Mouse (Mus musculus) NIH3T3 (cell line): ENCODE results near the gene Lrcol1.

Source experiments
- DNase-seq: peaks from one replicate; pipeline ENCODE4 v3.0.0-alpha.2; 2012; ENCODE audit warnings: low read depth

Lrcol1 gene

GRCm38 (mm10) chr5:110386371-110387330, 42.1 kb downstream of the Lrcol1 start:
- DNase-seq = no peak

DNA sequence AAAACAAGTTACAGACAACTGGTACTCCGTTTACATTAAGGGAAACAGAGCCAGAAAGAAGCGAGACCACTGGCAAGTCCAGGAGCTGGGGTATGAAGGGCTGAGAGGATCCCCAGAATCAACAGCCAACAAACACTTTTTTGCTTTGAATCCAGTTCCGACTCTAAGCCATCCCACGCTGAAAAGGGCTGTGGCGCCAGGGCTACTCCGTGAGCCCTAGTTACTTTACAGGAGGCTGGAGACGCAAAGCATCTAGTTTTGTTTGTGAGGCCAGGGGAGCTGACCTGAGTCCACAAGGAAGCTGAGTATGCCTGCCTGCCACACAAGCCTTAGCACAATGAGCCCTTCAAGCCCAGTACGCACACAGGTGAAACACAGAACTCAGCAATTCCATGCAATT, 42.8 kb downstream of the Lrcol1 start:
- DNase-seq = no peak

- DNase-seq = no peak
These were observed 46.1 kb downstream of the Lrcol1 start for GRCm38 (mm10) chr5:110390631-110391030.

- no peak for DNase-seq
These were observed 48.2 kb downstream of the Lrcol1 start for GRCm38 (mm10) chr5:110392727-110393126.

GRCm38 (mm10) chr5:110395006-110395661, 50.6 kb downstream of the Lrcol1 start:
- no peak for DNase-seq

- no peak for DNase-seq
These were observed 56.6 kb downstream of the Lrcol1 start for GRCm38 (mm10) chr5:110401101-110401500.

- no peak for DNase-seq
These were observed 58.0 kb downstream of the Lrcol1 start for GRCm38 (mm10) chr5:110402557-110402956.

GRCm38 (mm10) chr5:110403931-110404330, 59.4 kb downstream of the Lrcol1 start:
- DNase-seq = no peak
